Mouse (Mus musculus): ENCODE data around the gene Ssbp2. TPM values are rescaled to one million over a fixed set of nuclear protein-coding genes. Genes with fewer than 3 reads are reported as not detected.

The Ssbp2 gene
- polyA plus RNA-seq (2012; rRNA removed), result 18.1 and 19.4 TPM in 2 replicates

DNA sequence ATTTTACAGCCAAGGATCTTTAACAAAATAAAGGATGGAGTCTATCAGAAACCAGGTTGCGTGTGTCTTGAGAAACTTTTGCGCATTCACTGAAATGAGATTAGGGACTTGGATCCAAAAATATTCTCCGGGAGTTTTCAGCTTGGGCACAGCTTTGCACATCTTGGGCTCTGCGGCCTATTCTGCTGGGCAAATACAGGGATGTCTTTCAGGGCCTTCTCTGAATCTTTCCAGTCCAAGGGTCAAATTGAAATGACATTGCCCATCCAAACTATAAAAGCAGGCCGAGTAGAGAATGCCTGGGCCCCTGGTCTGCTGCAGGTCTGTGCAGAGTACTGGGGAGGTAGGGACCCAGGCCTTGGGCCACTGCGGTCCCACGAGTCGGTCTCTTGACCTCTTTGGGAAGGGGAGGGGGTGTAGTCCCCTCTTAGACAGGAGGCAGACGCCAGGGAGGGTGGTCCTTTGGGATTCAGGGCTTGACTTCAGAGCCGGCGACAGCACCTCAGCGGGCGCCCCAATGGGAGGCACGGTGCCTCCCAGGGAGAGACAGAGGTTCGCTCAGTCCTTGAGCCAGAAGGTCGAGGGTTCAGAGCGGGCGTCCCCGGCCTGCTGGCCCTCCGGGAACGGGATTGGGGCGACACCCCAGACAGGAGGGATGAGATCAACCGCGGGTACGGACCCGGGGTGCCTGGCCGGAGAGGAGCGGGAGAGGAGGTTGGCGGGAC is at the start of gene Ssbp2:
Gene Ssbp2, plus strand, starts transcription at position 388 of the 725 bp plus-strand sequence.
- peak within 1 kb of the TSS; percentile 77 for H3K4me3 ChIP-seq (ENCODE audit: insufficient read depth, low read depth, low read length)
- TF ChIP-seq POLR2A (IDR thresholded peaks at IDR 0.05; ENCODE audit: low read depth, low read length), result no peak
- TF ChIP-seq CTCF (conservative IDR thresholded peaks at IDR 0.05; ENCODE audit: insufficient read depth, insufficient read length, low read depth, low read length), result no peak
- H3K27ac ChIP-seq (ENCODE audit: insufficient read depth, low read depth, low read length), result peak within 1 kb of the TSS; percentile 98
- peaks cover 9% of the 10 kb centered on the region for H3K4me1 ChIP-seq (ENCODE audit: control insufficient read depth, insufficient read depth, low read length)
- DNase-seq, result peak; percentile 59
- H3K27me3 ChIP-seq (replicated peaks; ENCODE audit: control insufficient read depth, insufficient read depth, low read length), result no peaks in the 10 kb centered on the region
- 11% methylated on average over 29 of the region's 29 CpGs for WGBS
- no peaks in the 10 kb centered on the region for H3K36me3 ChIP-seq (ENCODE audit: control insufficient read depth, insufficient read depth, low read length)

DNA sequence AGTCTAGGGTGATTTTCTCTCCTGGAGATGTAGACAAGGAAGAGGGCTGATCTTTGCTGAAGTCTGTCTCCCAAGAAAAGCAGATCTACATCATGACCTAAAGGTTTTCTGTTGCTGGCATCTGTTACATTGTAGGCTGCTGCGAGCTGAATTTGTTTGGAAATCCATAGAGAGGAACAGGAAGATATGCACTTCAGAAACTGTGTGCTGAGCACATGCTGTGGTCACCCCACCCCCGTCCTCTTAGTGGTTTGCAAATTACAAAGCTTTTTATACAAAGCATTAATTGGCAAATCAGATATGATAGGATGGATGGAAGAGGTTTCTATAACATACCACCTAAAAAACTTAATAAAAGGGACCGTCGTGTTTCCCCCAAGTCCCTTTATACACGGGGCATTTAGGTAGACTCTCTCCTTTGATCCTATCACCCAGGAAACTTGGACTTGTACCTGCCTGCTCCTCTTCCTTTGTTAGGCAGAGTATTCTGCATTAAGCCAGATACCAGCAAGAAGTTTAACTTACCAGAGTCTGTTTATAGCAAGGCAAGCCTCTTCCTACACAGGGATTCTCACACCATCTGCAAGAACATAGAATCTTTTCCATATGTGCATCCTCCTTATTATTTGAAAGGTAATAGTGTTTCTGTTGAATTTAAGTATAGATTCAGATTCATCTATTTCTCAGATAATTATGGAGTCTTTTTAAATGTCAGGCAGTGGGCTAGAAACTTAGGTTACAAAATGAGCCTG is 46.2 kb upstream of the Ssbp2 start:
- no peaks in the 10 kb centered on the region for H3K4me1 ChIP-seq (ENCODE audit: control insufficient read depth, insufficient read depth, low read length)
- WGBS, result 84% methylated on average over 5 of the region's 5 CpGs
- TF ChIP-seq CTCF (conservative IDR thresholded peaks at IDR 0.05; ENCODE audit: insufficient read depth, insufficient read length, low read depth, low read length), result no peak
- TF ChIP-seq POLR2A (IDR thresholded peaks at IDR 0.05; ENCODE audit: low read depth, low read length), result no peak

DNA sequence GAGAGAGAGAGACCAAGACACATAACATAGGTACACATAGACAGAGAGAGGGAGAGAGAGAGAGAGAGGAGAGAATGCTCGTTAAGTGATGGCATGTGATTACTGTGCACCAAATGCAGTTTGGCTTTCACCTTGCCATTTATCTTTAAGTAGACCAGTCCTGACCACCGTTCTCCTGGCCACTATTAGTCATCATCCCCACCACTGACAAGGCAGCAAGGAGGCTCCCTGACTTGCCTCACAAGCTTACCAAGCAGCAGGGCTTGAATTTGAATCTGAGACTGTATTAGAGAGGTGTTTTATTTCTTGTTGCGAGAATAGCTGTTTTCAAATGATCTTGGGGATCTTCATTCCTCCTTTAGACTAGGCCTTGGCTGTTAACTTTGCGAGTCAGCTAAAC is 44.2 kb upstream of the Ssbp2 start:
- DNase-seq, result no peak
- WGBS, result 83% methylated on average over 4 of the region's 4 CpGs
- Histone ChIP-seq H3K4me1 (ENCODE audit: control insufficient read depth, insufficient read depth, low read length) (no peaks in the 10 kb centered on the region), H3K27me3 (replicated peaks; ENCODE audit: control insufficient read depth, insufficient read depth, low read length) (no peaks in the 10 kb centered on the region), H3K4me3 (ENCODE audit: insufficient read depth, low read depth, low read length) (no peak overlapping the region), H3K27ac (ENCODE audit: insufficient read depth, low read depth, low read length) (no peak overlapping the region), H3K36me3 (ENCODE audit: control insufficient read depth, insufficient read depth, low read length) (no peaks in the 10 kb centered on the region)
- TF ChIP-seq CTCF (conservative IDR thresholded peaks at IDR 0.05; ENCODE audit: insufficient read depth, insufficient read length, low read depth, low read length), result no peak
- TF ChIP-seq POLR2A (IDR thresholded peaks at IDR 0.05; ENCODE audit: low read depth, low read length), result no peak

More for the DNA sequence above, 46.2 kb upstream of the Ssbp2 start:
- DNase-seq, result no peak
- H3K36me3 ChIP-seq (ENCODE audit: control insufficient read depth, insufficient read depth, low read length), result no peaks in the 10 kb centered on the region
- no peaks in the 10 kb centered on the region for H3K27me3 ChIP-seq (replicated peaks; ENCODE audit: control insufficient read depth, insufficient read depth, low read length)
- no peak overlapping the region for H3K4me3 ChIP-seq (ENCODE audit: insufficient read depth, low read depth, low read length)
- no peak overlapping the region for H3K27ac ChIP-seq (ENCODE audit: insufficient read depth, low read depth, low read length)

DNA sequence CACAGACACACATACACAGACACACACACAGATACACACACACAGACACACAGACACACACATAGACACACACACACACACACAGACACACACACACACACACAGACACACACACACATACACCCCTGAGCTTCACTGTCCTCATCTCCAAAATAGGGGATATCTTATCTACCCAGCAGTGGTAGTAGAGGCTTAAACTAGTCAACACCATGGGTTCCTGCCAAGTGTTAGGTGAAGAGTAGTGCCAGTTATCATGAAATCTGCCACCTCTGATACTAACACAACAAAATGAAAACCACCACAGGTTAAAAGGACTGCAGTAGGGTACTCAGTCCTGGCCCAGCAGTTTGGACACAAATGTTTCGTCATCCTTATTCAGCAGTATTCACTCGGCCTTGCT is 43.4 kb upstream of the Ssbp2 start:
- no peak for DNase-seq
- WGBS, result 90% methylated on average over 2 of the region's 2 CpGs
- H3K27ac ChIP-seq (ENCODE audit: insufficient read depth, low read depth, low read length), result no peak overlapping the region
- no peaks in the 10 kb centered on the region for H3K27me3 ChIP-seq (replicated peaks; ENCODE audit: control insufficient read depth, insufficient read depth, low read length)
- no peak for TF ChIP-seq CTCF (conservative IDR thresholded peaks at IDR 0.05; ENCODE audit: insufficient read depth, insufficient read length, low read depth, low read length)
- no peak for TF ChIP-seq POLR2A (IDR thresholded peaks at IDR 0.05; ENCODE audit: low read depth, low read length)
- H3K4me1 ChIP-seq (ENCODE audit: control insufficient read depth, insufficient read depth, low read length), result no peaks in the 10 kb centered on the region
- no peak overlapping the region for H3K4me3 ChIP-seq (ENCODE audit: insufficient read depth, low read depth, low read length)
- H3K36me3 ChIP-seq (ENCODE audit: control insufficient read depth, insufficient read depth, low read length), result no peaks in the 10 kb centered on the region

DNA sequence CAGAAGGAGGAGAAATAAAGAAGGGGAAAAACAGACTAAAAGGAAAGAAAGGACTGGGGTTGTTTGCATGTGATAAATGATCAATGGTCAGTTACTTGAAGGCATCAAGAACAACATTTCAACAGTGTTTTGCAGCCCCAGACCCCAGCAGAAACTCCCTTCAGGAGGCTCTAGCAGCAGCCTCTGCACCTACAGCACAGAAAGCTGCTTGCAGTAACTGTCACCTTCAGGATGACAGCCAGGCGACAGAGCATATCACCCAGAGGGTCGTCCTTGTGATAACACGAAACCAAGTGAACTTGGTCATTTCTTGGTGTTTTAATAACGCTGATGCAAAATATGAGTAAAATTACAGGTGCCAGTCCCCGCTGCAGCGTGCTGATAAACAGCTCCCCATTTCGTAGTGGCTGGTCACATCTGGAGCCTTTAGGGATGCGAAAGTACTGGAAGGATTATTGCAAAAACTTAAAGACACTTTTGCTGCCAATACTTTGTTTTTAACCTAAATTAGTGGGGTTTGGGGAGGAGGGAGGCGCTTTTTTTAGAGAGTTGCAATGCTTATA is 38.6 kb upstream of the Ssbp2 start:
- 7% methylated on average over 9 of the region's 9 CpGs for WGBS
- peak; percentile 86 for DNase-seq
- TF ChIP-seq POLR2A (IDR thresholded peaks at IDR 0.05; ENCODE audit: low read depth, low read length), result no peak
- TF ChIP-seq CTCF (conservative IDR thresholded peaks at IDR 0.05; ENCODE audit: insufficient read depth, insufficient read length, low read depth, low read length), result no peak
- H3K4me3 ChIP-seq (ENCODE audit: insufficient read depth, low read depth, low read length), result no peak overlapping the region
- H3K36me3 ChIP-seq (ENCODE audit: control insufficient read depth, insufficient read depth, low read length), result no peaks in the 10 kb centered on the region
- H3K27ac ChIP-seq (ENCODE audit: insufficient read depth, low read depth, low read length), result no peak overlapping the region
- H3K4me1 ChIP-seq (ENCODE audit: control insufficient read depth, insufficient read depth, low read length), result no peaks in the 10 kb centered on the region
- H3K27me3 ChIP-seq (replicated peaks; ENCODE audit: control insufficient read depth, insufficient read depth, low read length), result no peaks in the 10 kb centered on the region

DNA sequence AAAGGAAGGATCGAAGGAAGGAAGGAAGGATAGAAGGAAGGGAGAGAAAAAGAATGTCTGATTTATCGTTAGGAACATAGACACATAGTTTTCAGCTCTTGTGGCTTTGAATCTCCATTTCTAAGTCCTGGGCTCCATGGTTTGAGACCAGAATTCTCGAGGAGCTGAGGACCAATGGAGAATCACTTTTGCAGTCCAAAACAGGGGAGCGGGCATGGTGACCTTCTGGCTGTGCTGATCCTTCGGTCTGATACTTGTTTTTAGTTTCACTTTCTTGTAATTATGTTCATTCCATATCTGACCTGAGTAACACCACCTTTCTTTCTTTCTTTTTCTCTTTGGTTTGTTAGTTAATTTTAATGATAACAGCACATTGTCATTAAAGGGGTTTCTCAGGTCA is 29.2 kb upstream of the Ssbp2 start:
- H3K27me3 ChIP-seq (replicated peaks; ENCODE audit: control insufficient read depth, insufficient read depth, low read length), result no peaks in the 10 kb centered on the region
- WGBS, result 40% methylated on average over 5 of the region's 5 CpGs
- 0 out of 2 replicates have a peak, but pooled peaks cover 3% of the 10 kb centered on the region for H3K4me1 ChIP-seq (ENCODE audit: control insufficient read depth, insufficient read depth, low read length)
- DNase-seq, result no peak
- no peak overlapping the region for H3K27ac ChIP-seq (ENCODE audit: insufficient read depth, low read depth, low read length)
- no peaks in the 10 kb centered on the region for H3K36me3 ChIP-seq (ENCODE audit: control insufficient read depth, insufficient read depth, low read length)
- H3K4me3 ChIP-seq (ENCODE audit: insufficient read depth, low read depth, low read length), result peak overlapping the region; percentile 3; the same call in 1 of the 2 replicates
- TF ChIP-seq CTCF (conservative IDR thresholded peaks at IDR 0.05; ENCODE audit: insufficient read depth, insufficient read length, low read depth, low read length), result no peak
- no peak for TF ChIP-seq POLR2A (IDR thresholded peaks at IDR 0.05; ENCODE audit: low read depth, low read length)

Measured in kidney, adult 2 months (tissue).